Mouse (Mus musculus): ENCODE results near the gene Vmn1r62. TPM values are rescaled to one million over a fixed set of nuclear protein-coding genes. Genes with fewer than 3 reads are reported as not detected.
"Not testable (repeated sequence)": the region's sequence is repeated elsewhere in the genome, so short reads cannot be mapped to it uniquely, and the experiment has no call there.

Vmn1r62 gene
- polyA plus RNA-seq (2015; fragmentation: Nextera tagmentation; extraction: Ambion mirVana): not detected in 2 replicates

GRCm38 (mm10) chr7:5673331-5673730 lies at the start of gene Vmn1r62:
Gene Vmn1r62 (plus strand): TSS chr7:5673631.
- not testable (repeated sequence) for H3K4me3 ChIP-seq (replicated peaks); H3K4me1 ChIP-seq; H3K36me3 ChIP-seq; H3K27me3 ChIP-seq (replicated peaks); H3K9me3 ChIP-seq; H3K27ac ChIP-seq; ATAC-seq (ENCODE audit: insufficient read depth, low FRiP score, low read depth); H3K4me2 ChIP-seq; H3K9ac ChIP-seq
- WGBS: no CpG with 5 or more reads among the region's 1 CpGs

Other genes starting within 250 kb of the Vmn1r62 start
- not detected in 2 replicates for gene Vmn1r59, start 216.9 kb upstream of the Vmn1r62 start, polyA plus RNA-seq (2015; fragmentation: Nextera tagmentation; extraction: Ambion mirVana)
- gene Vmn2r28, start 179.7 kb upstream of the Vmn1r62 start, polyA plus RNA-seq (2015; fragmentation: Nextera tagmentation; extraction: Ambion mirVana): not detected in 2 replicates
- gene Vmn1r60, start 126.3 kb upstream of the Vmn1r62 start, polyA plus RNA-seq (2015; fragmentation: Nextera tagmentation; extraction: Ambion mirVana): not detected in 2 replicates
- gene Vmn1r61, start 60.3 kb upstream of the Vmn1r62 start, polyA plus RNA-seq (2015; fragmentation: Nextera tagmentation; extraction: Ambion mirVana): not detected in 2 replicates
- gene Vmn1r63, start 131.8 kb downstream of the Vmn1r62 start, polyA plus RNA-seq (2015; fragmentation: Nextera tagmentation; extraction: Ambion mirVana): not detected in 2 replicates
- not detected in 2 replicates for gene Vmn1r64, start 210.9 kb downstream of the Vmn1r62 start, polyA plus RNA-seq (2015; fragmentation: Nextera tagmentation; extraction: Ambion mirVana)